7 mouse cellular contexts compared by ENCODE assay signal in genomic region chr10:53580621-53581081, GRCm38 (mm10). TPM values are rescaled to one million over a fixed set of nuclear protein-coding genes. Genes with fewer than 3 reads are reported as not detected.
A peak's percentile ranks its signal among the peaks of the same experiment; 100 is the strongest.
DNase-seq lines count a peak whose midpoint lies in the region; ATAC-seq and TF ChIP-seq lines count a peak whose summit lies in the region.

No protein-coding gene starts in this region.

- H3K27ac ChIP-seq in embryonic facial prominence, embryonic 13.5 days: no peak overlapping the region
- H3K27ac ChIP-seq in heart, adult 2 months: no peak overlapping the region
- H3K27ac ChIP-seq in limb, embryonic 11.5 days (replicated peaks; ENCODE audit: low read depth, low read length): no peak overlapping the region
- H3K27ac ChIP-seq in midbrain, embryonic 11.5 days (ENCODE audit: low read depth, low read length): no peak overlapping the region
- H3K27ac ChIP-seq in small intestine, adult 2 months (ENCODE audit: insufficient read depth, low read depth, low read length): no peak overlapping the region

- H3K4me2 ChIP-seq in embryonic facial prominence, embryonic 13.5 days: peak overlapping the region; percentile 75
- H3K4me2 ChIP-seq in limb, embryonic 11.5 days (ENCODE audit: low read depth, severe bottlenecking): peak overlapping the region; percentile 54
- H3K4me2 ChIP-seq in midbrain, embryonic 11.5 days: peak overlapping the region; percentile 43

- no peaks in the 10 kb centered on the region for H3K36me3 ChIP-seq in embryonic facial prominence, embryonic 13.5 days
- no peaks in the 10 kb centered on the region for H3K36me3 ChIP-seq in heart, adult 2 months (ENCODE audit: control insufficient read depth, insufficient read depth, low read length)
- H3K36me3 ChIP-seq in limb, embryonic 11.5 days (ENCODE audit: control insufficient read depth, insufficient read depth, low read length): no peaks in the 10 kb centered on the region
- no peaks in the 10 kb centered on the region for H3K36me3 ChIP-seq in midbrain, embryonic 11.5 days (ENCODE audit: control insufficient read depth, insufficient read depth, low read length)
- no peaks in the 10 kb centered on the region for H3K36me3 ChIP-seq in small intestine, adult 2 months (ENCODE audit: control insufficient read depth, insufficient read depth, low read length)

- H3K4me3 ChIP-seq in embryonic facial prominence, embryonic 13.5 days: peak overlapping the region; percentile 41
- H3K4me3 ChIP-seq in heart, adult 2 months: peak overlapping the region; percentile 47
- peak overlapping the region; percentile 22 for H3K4me3 ChIP-seq in limb, embryonic 11.5 days (ENCODE audit: low read depth, low read length)
- H3K4me3 ChIP-seq in midbrain, embryonic 11.5 days (ENCODE audit: low read depth, low read length): peak overlapping the region; percentile 22
- peak overlapping the region; percentile 54 for H3K4me3 ChIP-seq in small intestine, adult 2 months (ENCODE audit: low read depth, low read length)

- peak; percentile 61; the same call in 1 of the 2 replicates for ATAC-seq in embryonic facial prominence, embryonic 13.5 days (ENCODE audit: insufficient number of reproducible peaks, insufficient read depth, low FRiP score, low TSS enrichment, low read depth)
- ATAC-seq in limb, embryonic 11.5 days (ENCODE audit: insufficient number of reproducible peaks, low FRiP score, low TSS enrichment, low read depth): peak; percentile 81
- ATAC-seq in midbrain, embryonic 11.5 days (ENCODE audit: low FRiP score): peak; percentile 76

- H3K9me3 ChIP-seq in embryonic facial prominence, embryonic 13.5 days: no peaks in the 10 kb centered on the region
- no peaks in the 10 kb centered on the region for H3K9me3 ChIP-seq in limb, embryonic 11.5 days (ENCODE audit: control insufficient read depth, low read length)
- H3K9me3 ChIP-seq in midbrain, embryonic 11.5 days (ENCODE audit: control insufficient read depth, low read length): no peaks in the 10 kb centered on the region

- no peak for TF ChIP-seq CTCF in brain, embryonic 14.5 days (IDR thresholded peaks at IDR 0.05; ENCODE audit: borderline replicate concordance, extremely low read depth, insufficient read depth, insufficient read length)
- TF ChIP-seq CTCF in heart, adult 2 months (IDR thresholded peaks at IDR 0.05): no peak
- TF ChIP-seq CTCF in small intestine, adult 2 months (IDR thresholded peaks at IDR 0.05; ENCODE audit: extremely low read depth, insufficient read length, insufficient replicate concordance, low read depth, low read length): no peak

- DNase-seq in brain, embryonic 14.5 days (ENCODE audit: low read depth): peak; percentile 88
- DNase-seq in heart, adult 2 months: peak; percentile 72 to 74
- peak; percentile 37 for DNase-seq in kidney, adult 11 months
- DNase-seq in limb, embryonic 11.5 days (ENCODE audit: low spot score): peak; percentile 44
- peak; percentile 89 for DNase-seq in midbrain, embryonic 11.5 days (ENCODE audit: low spot score, missing footprints)

- TF ChIP-seq POLR2A in brain, embryonic 14.5 days (IDR thresholded peaks at IDR 0.05; ENCODE audit: borderline replicate concordance, extremely low read depth, insufficient read depth, insufficient read length, poor library complexity, severe bottlenecking): no peak
- no peak for TF ChIP-seq POLR2A in heart, adult 2 months (IDR thresholded peaks at IDR 0.05; ENCODE audit: insufficient read depth, low read depth, low read length)
- TF ChIP-seq POLR2A in small intestine, adult 2 months (IDR thresholded peaks at IDR 0.05; ENCODE audit: low read depth, low read length): no peak

- H3K27me3 ChIP-seq in embryonic facial prominence, embryonic 13.5 days: no peaks in the 10 kb centered on the region
- no peaks in the 10 kb centered on the region for H3K27me3 ChIP-seq in heart, adult 2 months (ENCODE audit: control insufficient read depth, insufficient read depth, low read length)
- no peaks in the 10 kb centered on the region for H3K27me3 ChIP-seq in limb, embryonic 11.5 days (ENCODE audit: control insufficient read depth, insufficient read depth, low read length)
- no peaks in the 10 kb centered on the region for H3K27me3 ChIP-seq in midbrain, embryonic 11.5 days (ENCODE audit: control insufficient read depth, insufficient read depth, low read length)
- no peaks in the 10 kb centered on the region for H3K27me3 ChIP-seq in small intestine, adult 2 months (ENCODE audit: control insufficient read depth, insufficient read depth, low read length)

- TF ChIP-seq EP300 in heart, adult 2 months (IDR thresholded peaks at IDR 0.05; ENCODE audit: insufficient read depth, low read depth, low read length): no peak

- no peaks in the 10 kb centered on the region for H3K79me2 ChIP-seq in heart, adult 2 months (replicated peaks; ENCODE audit: control insufficient read depth, insufficient read depth, low read length)

- peak overlapping the region; percentile 66 for H3K9ac ChIP-seq in embryonic facial prominence, embryonic 13.5 days
- peak overlapping the region; percentile 37; the same call in 1 of the 2 replicates for H3K9ac ChIP-seq in heart, adult 2 months (ENCODE audit: low read depth, low read length)
- H3K9ac ChIP-seq in limb, embryonic 11.5 days (ENCODE audit: low read length): peak overlapping the region; percentile 45; the same call in 1 of the 2 replicates
- peak overlapping the region; percentile 36; the same call in 1 of the 2 replicates for H3K9ac ChIP-seq in midbrain, embryonic 11.5 days (ENCODE audit: low read length)

- intact Hi-C loops in heart, adult 2 months (cut with DNase I): no loop called here

- H3K4me1 ChIP-seq in embryonic facial prominence, embryonic 13.5 days: peaks cover 13% of the 10 kb centered on the region
- no peaks in the 10 kb centered on the region; the same call in 1 of the 2 replicates for H3K4me1 ChIP-seq in heart, adult 2 months (ENCODE audit: control insufficient read depth, insufficient read depth, low read length)
- peaks cover 2% of the 10 kb centered on the region; the same call in 1 of the 2 replicates for H3K4me1 ChIP-seq in limb, embryonic 11.5 days (ENCODE audit: control insufficient read depth, insufficient read depth, low read length)
- H3K4me1 ChIP-seq in midbrain, embryonic 11.5 days (ENCODE audit: control insufficient read depth, insufficient read depth, low read length): peaks cover 6% of the 10 kb centered on the region; the same call in 1 of the 2 replicates
- H3K4me1 ChIP-seq in small intestine, adult 2 months (ENCODE audit: control insufficient read depth, insufficient read depth, insufficient read length, low read length): peaks cover 5% of the 10 kb centered on the region

- WGBS in embryonic facial prominence, embryonic 13.5 days: 12% methylated on average over 14 of the region's 14 CpGs
- 11% methylated on average over 14 of the region's 14 CpGs for WGBS in heart, adult 2 months
- 16% methylated on average over 14 of the region's 14 CpGs for WGBS in limb, embryonic 11.5 days
- WGBS in midbrain, embryonic 11.5 days: 9% methylated on average over 14 of the region's 14 CpGs
- WGBS in small intestine, adult 2 months: 37% methylated on average over 14 of the region's 14 CpGs

RNA-seq across cellular contexts. Expression of gene Asf1a, which starts 15.9 kb away (rescaled TPM):
- polyA plus RNA-seq in brain, embryonic 14.5 days (2012; rRNA removed): 43.8 and 62.0 TPM in 2 replicates
- 121 and 126 TPM in 2 replicates for polyA plus RNA-seq in embryonic facial prominence, embryonic 13.5 days (2015; fragmentation: Nextera tagmentation; extraction: Ambion mirVana)
- total RNA-seq in heart, adult 2 months (2021): 10 to 100 TPM; 26.7 to 27.0 TPM
- polyA plus RNA-seq in heart, adult 2 months (2012; rRNA removed): 6.7 and 16.1 TPM in 2 replicates
- polyA plus RNA-seq in limb, embryonic 11.5 days (2014; fragmentation: Nextera tagmentation; extraction: Ambion mirVana): 168 and 169 TPM in 2 replicates
- 178 and 194 TPM in 2 replicates for polyA plus RNA-seq in midbrain, embryonic 11.5 days (2014; fragmentation: Nextera tagmentation; extraction: Ambion mirVana)
- polyA plus RNA-seq in small intestine, adult 2 months (2012; rRNA removed): 0.29 and 1.1 TPM in 2 replicates

RNA-seq across cellular contexts. Expression of gene Mcm9, which starts 49.6 kb away (rescaled TPM):
- 3.9 and 4.7 TPM in 2 replicates for polyA plus RNA-seq in brain, embryonic 14.5 days (2012; rRNA removed)
- 13.3 and 14.8 TPM in 2 replicates for polyA plus RNA-seq in embryonic facial prominence, embryonic 13.5 days (2015; fragmentation: Nextera tagmentation; extraction: Ambion mirVana)
- 1 to 10 TPM; 2.3 to 4.0 TPM for total RNA-seq in heart, adult 2 months (2021)
- polyA plus RNA-seq in heart, adult 2 months (2012; rRNA removed): 1.3 and 2.6 TPM in 2 replicates
- 16.0 and 17.1 TPM in 2 replicates for polyA plus RNA-seq in limb, embryonic 11.5 days (2014; fragmentation: Nextera tagmentation; extraction: Ambion mirVana)
- polyA plus RNA-seq in midbrain, embryonic 11.5 days (2014; fragmentation: Nextera tagmentation; extraction: Ambion mirVana): 16.3 and 16.8 TPM in 2 replicates
- 1.8 and 3.7 TPM in 2 replicates for polyA plus RNA-seq in small intestine, adult 2 months (2012; rRNA removed)

Comparison
In these comparisons a context has a peak if more than half of its experiments do, and no peak if none do; other contexts are left out.
1. DNase-seq: peak in every context shown above with its lines; median percentile 89 in midbrain, embryonic 11.5 days; 88 in brain, embryonic 14.5 days; 73 in heart, adult 2 months; 44 in limb, embryonic 11.5 days; 37 in kidney, adult 11 months.